Mouse (Mus musculus): ENCODE measurements at regions not wholly inside any gene's neighbourhood (a gene's known extent, or its start where the extent isn't known, plus 50 kb on each side); places are given as distances from the start of the nearest gene placed in this dataset.

DNA sequence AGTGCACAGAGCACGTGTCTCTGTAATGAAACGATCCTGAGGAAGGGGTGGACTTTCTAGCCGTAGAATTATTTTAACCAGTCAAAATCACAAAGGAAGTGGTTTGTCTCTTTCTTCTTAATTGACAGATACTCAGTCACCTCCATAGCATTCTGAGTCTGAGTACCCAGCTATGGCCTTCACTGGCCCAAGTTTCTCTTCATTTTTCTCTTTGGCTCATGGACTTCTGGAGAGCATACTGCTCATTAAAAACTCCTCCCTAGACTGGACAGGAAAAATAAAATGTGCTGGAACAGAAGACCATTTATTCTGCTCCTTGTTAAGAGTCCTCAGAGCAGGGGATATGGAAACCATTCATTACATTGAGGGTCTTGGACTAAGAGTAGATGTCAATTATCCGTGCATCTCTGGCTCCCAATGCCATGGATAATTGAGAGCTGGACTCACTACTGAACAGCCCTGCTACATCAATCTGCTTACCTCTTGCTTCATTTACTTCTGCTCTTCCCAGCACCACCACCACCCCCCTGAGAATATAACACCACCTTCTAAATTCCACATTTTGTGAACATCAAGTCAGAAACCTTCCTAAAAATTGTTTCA, 287.5 kb upstream of the Intu start:
- 78% methylated on average over 4 of the region's 4 CpGs for WGBS
- Histone ChIP-seq H3K4me1 (0 out of 2 replicates have a peak, but pooled peaks cover 2% of the 10 kb centered on the region), H3K9me3 (no peaks in the 10 kb centered on the region), H3K27ac (replicated peaks) (no peak overlapping the region), H3K27me3 (replicated peaks; ENCODE audit: low read depth, poor library complexity, severe bottlenecking) (no peaks in the 10 kb centered on the region), H3K36me3 (replicated peaks) (no peaks in the 10 kb centered on the region), H3K4me3 (no peak overlapping the region)
- DNase-seq (ENCODE audit: low spot score) = no peak

DNA sequence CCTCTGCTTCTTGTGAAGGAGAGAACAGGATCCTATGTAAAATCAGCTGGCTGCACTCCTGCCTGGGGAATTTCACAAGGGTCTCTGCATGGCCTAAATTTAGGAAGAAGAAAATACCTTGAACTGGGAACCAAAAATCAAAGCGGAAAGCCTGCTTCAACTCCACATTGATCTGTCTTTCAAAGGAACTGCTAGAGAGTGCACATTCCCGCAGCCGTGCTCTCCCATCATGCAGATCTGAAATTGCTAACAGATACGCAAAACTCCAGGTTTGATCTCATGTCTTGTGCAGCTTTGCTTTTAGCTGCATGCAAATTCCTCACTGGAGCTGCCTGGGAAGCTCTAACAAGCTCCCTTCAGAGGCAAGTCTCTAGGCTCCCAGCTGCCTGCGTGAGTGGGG, 276.7 kb upstream of the Intu start:
- H3K9me3 ChIP-seq = no peaks in the 10 kb centered on the region
- peak; percentile 46 for DNase-seq (ENCODE audit: low spot score)
- H3K27me3 ChIP-seq (replicated peaks; ENCODE audit: low read depth, poor library complexity, severe bottlenecking) = no peaks in the 10 kb centered on the region
- H3K4me1 ChIP-seq = peaks cover 23% of the 10 kb centered on the region
- H3K27ac ChIP-seq (replicated peaks) = peak overlapping the region; percentile 75
- no peak overlapping the region for H3K4me3 ChIP-seq
- no peaks in the 10 kb centered on the region for H3K36me3 ChIP-seq (replicated peaks)
- WGBS = 33% methylated on average over 5 of the region's 5 CpGs

DNA sequence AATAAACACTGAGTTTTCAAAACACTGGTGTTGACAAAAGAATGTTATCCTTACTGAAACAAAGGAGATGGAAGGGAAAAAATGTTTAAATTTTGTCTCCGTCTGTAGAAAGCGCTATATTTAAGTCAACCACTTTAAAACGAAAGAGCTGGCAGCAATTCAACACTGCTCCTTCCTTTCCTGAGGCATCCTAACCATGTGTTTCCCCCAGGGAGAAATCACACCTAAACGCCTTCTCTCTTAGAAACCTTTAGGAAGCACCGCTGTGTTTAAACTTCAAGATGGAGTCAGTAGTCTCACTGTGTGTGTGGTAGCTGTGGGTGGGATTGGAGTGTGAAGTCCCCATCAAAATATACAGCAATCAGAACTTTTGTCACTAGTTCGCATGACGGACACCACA, 268.6 kb upstream of the Intu start:
- WGBS = 83% methylated on average over 7 of the region's 7 CpGs
- H3K9me3 ChIP-seq = no peaks in the 10 kb centered on the region
- H3K4me1 ChIP-seq = no peaks in the 10 kb centered on the region
- H3K27ac ChIP-seq (replicated peaks) = no peak overlapping the region
- H3K36me3 ChIP-seq (replicated peaks) = no peaks in the 10 kb centered on the region
- H3K27me3 ChIP-seq (replicated peaks; ENCODE audit: low read depth, poor library complexity, severe bottlenecking) = no peaks in the 10 kb centered on the region
- DNase-seq (ENCODE audit: low spot score) = no peak
- H3K4me3 ChIP-seq = no peak overlapping the region

DNA sequence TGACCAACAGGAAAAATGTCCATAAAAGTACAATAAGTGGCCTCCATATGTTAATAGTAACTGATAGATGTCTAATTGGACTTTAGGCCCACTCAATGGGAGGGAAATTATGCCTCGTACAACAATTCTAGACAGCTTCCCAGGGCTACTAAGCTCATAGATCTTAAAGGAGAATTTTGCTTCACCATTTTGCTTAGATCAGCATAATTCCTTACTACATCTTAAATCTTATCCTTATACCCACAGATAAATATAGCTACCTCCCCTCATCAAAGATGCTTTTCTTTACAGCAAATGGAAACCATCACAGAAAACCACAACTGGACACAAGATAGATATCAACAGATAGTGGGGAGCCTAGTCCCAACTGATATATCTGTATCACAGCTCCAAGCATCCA, 263.6 kb upstream of the Intu start:
- Histone ChIP-seq H3K27me3 (replicated peaks; ENCODE audit: low read depth, poor library complexity, severe bottlenecking) (no peaks in the 10 kb centered on the region), H3K9me3 (no peaks in the 10 kb centered on the region), H3K4me3 (no peak overlapping the region), H3K27ac (replicated peaks) (no peak overlapping the region), H3K36me3 (replicated peaks) (no peaks in the 10 kb centered on the region), H3K4me1 (no peaks in the 10 kb centered on the region)
- no peak for DNase-seq (ENCODE audit: low spot score)
- 92% methylated on average over 1 of the region's 1 CpGs for WGBS

DNA sequence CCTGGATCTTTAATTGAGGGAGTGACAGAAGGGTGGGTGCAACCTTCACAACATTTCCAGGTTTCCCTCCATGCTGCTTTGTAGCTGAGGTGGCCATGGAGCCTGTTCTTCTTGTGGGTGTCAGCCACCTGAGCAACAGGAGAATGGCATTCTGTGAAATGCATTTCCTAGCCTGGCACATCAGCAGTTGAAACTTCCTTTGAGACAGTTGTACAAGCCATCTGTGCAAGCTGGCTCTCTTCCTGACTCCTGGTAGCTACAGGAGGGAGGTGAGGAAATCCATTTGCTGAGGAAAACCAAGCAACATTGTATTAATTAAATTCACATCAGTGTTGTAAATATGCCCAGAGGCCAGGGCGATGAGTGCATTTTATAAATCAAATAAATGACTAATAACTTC, 248.2 kb upstream of the Intu start:
- H3K4me3 ChIP-seq = no peak overlapping the region
- H3K36me3 ChIP-seq (replicated peaks) = no peaks in the 10 kb centered on the region
- no peaks in the 10 kb centered on the region for H3K9me3 ChIP-seq
- 83% methylated on average over 1 of the region's 1 CpGs for WGBS
- DNase-seq (ENCODE audit: low spot score) = no peak
- no peak overlapping the region for H3K27ac ChIP-seq (replicated peaks)
- peaks cover 14% of the 10 kb centered on the region for H3K4me1 ChIP-seq
- no peaks in the 10 kb centered on the region for H3K27me3 ChIP-seq (replicated peaks; ENCODE audit: low read depth, poor library complexity, severe bottlenecking)

DNA sequence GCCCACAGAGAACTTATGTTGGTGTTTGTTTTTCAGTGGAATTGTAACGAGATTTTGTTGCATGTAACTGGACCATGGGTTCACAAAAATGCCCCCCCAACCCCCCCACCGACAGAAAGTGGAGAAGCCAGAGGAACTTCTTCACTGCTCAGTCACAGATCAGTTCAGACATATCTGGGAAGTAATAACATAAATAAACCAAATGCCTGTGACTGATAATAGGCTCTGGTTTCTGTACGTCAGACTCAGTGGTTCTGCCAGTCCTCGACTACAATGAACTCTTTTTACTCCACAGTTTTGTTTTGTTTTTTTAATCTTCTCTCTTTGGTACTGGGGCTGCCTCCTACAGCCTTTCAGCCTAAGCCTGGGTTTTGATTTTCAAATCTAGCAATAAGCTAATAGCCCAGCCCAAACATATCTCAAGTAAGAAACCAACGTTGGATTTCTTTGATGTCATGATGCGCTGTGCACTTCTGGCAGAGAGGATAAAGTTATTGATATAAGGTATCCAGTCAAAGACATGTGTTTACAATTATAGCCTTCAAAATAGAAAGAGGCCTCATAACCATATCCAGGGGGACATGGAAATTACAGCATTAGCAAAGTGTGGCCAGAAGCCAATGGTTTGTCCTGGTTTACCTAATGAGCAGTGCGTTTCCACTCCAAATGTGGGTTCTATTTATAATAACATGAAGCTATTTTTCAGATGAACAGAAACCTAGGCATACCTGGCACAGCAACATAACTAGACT, 244.0 kb upstream of the Intu start:
- 53% methylated on average over 7 of the region's 7 CpGs for WGBS
- H3K4me3 ChIP-seq = no peak overlapping the region
- H3K36me3 ChIP-seq (replicated peaks) = no peaks in the 10 kb centered on the region
- peak; percentile 9 for DNase-seq (ENCODE audit: low spot score)
- H3K4me1 ChIP-seq = peaks cover 20% of the 10 kb centered on the region
- no peaks in the 10 kb centered on the region for H3K27me3 ChIP-seq (replicated peaks; ENCODE audit: low read depth, poor library complexity, severe bottlenecking)
- H3K27ac ChIP-seq (replicated peaks) = peak overlapping the region; percentile 27; the same call in 1 of the 2 replicates
- H3K9me3 ChIP-seq = no peaks in the 10 kb centered on the region

DNA sequence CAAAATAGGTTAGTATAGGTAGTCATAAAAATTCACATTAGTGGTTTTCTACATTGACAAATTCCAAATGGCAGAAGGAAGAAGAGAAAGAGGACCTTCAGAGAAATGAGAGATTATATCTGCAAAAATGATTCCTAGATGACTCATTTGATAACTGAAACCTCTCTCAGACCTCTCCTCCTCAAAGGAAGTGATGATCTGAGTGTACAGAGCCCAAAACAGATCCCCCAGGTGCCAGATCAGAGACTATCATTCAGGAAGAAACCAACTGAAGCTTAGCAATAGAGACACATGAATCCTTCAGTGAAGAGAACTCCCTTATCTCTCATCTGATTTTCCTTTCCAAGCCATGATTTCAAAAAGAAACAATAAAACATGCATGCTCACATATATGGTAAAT, 234.0 kb upstream of the Intu start:
- Histone ChIP-seq H3K27ac (replicated peaks) (no peak overlapping the region), H3K4me3 (no peak overlapping the region), H3K27me3 (replicated peaks; ENCODE audit: low read depth, poor library complexity, severe bottlenecking) (no peaks in the 10 kb centered on the region), H3K36me3 (replicated peaks) (no peaks in the 10 kb centered on the region), H3K9me3 (no peaks in the 10 kb centered on the region), H3K4me1 (no peaks in the 10 kb centered on the region)
- DNase-seq (ENCODE audit: low spot score) = no peak

DNA sequence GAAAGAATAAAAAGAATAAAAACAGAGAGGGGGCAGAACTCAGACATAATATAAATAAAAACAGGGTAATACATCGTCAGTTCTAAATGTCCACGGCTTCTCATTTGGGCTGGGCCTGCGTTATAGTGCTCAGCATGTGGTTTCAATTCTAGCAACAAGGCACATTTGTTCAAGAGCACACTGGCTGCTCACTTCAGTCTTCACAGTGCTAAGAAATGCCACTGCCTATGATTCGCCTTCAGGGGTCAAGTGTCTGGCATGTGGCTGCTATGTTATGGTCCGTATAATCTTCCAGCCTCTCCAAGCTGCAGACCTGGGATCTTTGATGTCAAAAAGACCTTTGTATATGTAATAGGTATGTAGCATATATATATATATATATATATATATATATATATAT, 210.8 kb upstream of the Intu start:
- H3K27me3 ChIP-seq (replicated peaks; ENCODE audit: low read depth, poor library complexity, severe bottlenecking) = no peaks in the 10 kb centered on the region
- H3K4me1 ChIP-seq = peaks cover 24% of the 10 kb centered on the region
- H3K4me3 ChIP-seq = no peak overlapping the region
- WGBS = 33% methylated on average over 5 of the region's 5 CpGs
- H3K9me3 ChIP-seq = no peaks in the 10 kb centered on the region
- DNase-seq (ENCODE audit: low spot score) = peak; percentile 57
- no peaks in the 10 kb centered on the region for H3K36me3 ChIP-seq (replicated peaks)
- no peak overlapping the region for H3K27ac ChIP-seq (replicated peaks)

DNA sequence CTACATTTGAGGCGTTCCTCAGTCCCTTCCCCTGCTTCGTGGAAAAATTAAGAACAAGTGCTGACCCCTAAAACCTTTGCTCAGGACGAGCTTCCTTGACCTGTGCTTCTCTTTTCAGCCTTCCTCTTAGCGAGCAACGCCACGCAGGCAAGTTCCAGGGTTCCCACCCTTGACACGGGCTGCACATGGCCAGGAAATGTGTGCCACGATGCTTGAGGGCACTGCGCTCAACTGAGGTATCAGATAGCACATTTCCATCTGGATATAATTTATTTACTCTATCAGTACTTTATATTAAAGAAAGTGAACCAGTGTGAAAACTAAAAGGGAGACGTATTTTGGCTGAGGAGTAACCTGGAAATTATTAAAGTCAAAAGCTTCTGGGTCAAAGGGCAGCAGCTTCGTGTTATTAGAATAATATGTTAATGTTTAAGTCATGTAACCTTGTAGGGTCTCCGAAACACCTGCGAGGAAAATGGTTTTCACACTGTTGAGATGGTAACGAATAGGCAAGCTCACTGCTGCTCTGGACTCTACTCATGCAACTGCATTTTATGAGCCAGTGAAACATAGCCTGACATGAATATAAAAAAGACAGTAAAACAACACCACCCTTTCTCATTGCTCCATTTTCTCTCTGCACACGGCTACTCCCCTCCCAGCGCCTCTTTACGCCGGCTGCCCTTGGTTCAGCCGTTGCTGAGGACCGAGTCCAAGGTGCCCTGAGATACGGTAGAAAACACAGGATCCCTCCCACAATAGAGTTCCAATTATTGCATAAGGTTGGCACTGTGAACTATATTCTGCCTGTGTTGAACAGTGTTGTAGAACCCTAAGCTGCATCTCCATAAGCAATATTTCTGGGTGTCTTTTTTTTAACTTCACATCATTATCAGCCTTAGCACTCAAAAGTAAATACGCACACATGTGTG, 204.9 kb upstream of the Intu start:
- no peaks in the 10 kb centered on the region for H3K27me3 ChIP-seq (replicated peaks; ENCODE audit: low read depth, poor library complexity, severe bottlenecking)
- no peaks in the 10 kb centered on the region for H3K9me3 ChIP-seq
- H3K4me1 ChIP-seq = peaks cover 36% of the 10 kb centered on the region
- no peak overlapping the region for H3K4me3 ChIP-seq
- no peaks in the 10 kb centered on the region for H3K36me3 ChIP-seq (replicated peaks)
- peak; percentile 79 for DNase-seq (ENCODE audit: low spot score)
- 40% methylated on average over 22 of the region's 22 CpGs for WGBS
- peak overlapping the region; percentile 69 for H3K27ac ChIP-seq (replicated peaks)

DNA sequence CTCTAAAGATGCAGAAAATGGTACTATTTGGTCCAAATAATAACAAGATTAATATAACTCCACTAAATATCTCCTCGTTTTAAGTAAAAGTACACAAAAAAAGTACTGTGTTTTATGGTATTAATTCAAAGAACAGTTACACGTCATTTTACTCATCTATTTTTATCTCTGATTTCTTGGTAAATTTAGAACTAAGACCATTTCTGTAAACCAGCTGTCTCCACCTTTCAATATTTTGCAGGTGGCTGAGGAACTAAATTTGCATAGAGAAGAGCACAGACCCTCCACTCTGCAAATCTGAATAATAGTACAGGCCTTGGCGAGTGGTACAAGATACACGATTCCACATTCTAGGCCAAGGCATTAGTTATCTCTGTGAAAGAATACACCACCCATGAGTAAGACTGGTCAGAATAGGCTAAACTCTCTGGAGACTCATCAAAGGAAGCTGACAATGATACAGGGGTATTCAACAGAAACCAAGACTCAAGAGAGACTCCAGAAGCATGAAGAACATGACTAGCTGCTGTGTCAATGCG, 191.5 kb upstream of the Intu start:
- WGBS = 90% methylated on average over 5 of the region's 5 CpGs
- no peaks in the 10 kb centered on the region for H3K4me1 ChIP-seq
- no peak for DNase-seq (ENCODE audit: low spot score)

DNA sequence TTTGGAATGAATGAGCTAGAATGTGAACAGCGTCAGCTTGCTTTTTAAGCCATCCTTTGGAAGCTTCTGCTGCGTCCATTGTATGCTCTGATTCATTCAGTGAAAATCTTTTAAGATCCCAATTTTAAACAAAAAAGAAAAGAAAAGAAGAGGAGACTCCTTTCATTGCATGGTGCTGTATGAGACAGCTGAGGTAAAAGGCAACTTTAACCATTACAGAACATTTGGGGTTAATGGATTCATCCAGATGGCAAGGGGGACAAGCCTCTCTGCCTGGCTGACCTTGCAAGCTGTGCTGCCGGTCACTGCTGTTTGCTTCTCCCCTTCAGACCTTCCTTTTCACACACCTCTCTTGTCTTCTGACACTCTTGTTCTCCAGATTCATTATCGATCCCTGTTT, 176.0 kb upstream of the Intu start:
- Histone ChIP-seq H3K4me1 (no peaks in the 10 kb centered on the region), H3K9me3 (no peaks in the 10 kb centered on the region), H3K4me3 (no peak overlapping the region), H3K27ac (replicated peaks) (no peak overlapping the region), H3K27me3 (replicated peaks; ENCODE audit: low read depth, poor library complexity, severe bottlenecking) (no peaks in the 10 kb centered on the region), H3K36me3 (replicated peaks) (no peaks in the 10 kb centered on the region)
- DNase-seq (ENCODE audit: low spot score) = no peak
- 69% methylated on average over 4 of the region's 4 CpGs for WGBS

More for the DNA sequence above, 191.5 kb upstream of the Intu start:
- no peaks in the 10 kb centered on the region for H3K9me3 ChIP-seq
- H3K27ac ChIP-seq (replicated peaks) = no peak overlapping the region
- no peaks in the 10 kb centered on the region for H3K36me3 ChIP-seq (replicated peaks)
- H3K27me3 ChIP-seq (replicated peaks; ENCODE audit: low read depth, poor library complexity, severe bottlenecking) = no peaks in the 10 kb centered on the region
- H3K4me3 ChIP-seq = no peak overlapping the region

DNA sequence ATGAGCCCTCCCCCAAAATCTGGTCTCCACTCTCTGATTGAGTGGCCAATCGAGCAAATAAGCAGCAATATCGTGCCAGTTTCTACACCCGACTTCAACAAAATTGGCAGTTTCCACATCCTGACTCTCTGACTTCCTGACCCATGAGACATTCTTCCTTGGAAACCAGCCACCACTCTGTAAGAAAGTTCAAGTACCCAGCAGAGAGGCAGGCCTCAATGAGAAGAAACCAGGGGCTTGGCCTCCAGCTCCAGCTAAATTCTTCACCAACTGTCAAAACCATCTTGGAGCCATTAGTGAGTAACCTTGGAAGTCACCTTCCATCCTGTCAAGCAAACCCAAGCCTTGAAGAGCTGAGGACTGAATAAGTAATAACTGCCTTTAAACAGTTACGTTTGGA, 162.7 kb upstream of the Intu start:
- no peak for DNase-seq (ENCODE audit: low spot score)
- 83% methylated on average over 4 of the region's 4 CpGs for WGBS
- no peaks in the 10 kb centered on the region for H3K9me3 ChIP-seq

More for the DNA sequence above, 162.7 kb upstream of the Intu start:
- Histone ChIP-seq H3K4me3 (no peak overlapping the region), H3K36me3 (replicated peaks) (no peaks in the 10 kb centered on the region), H3K4me1 (0 out of 2 replicates have a peak, but pooled peaks cover 3% of the 10 kb centered on the region), H3K27me3 (replicated peaks; ENCODE audit: low read depth, poor library complexity, severe bottlenecking) (no peaks in the 10 kb centered on the region), H3K27ac (replicated peaks) (no peak overlapping the region)

All from embryonic facial prominence, embryonic 10.5 days (tissue).